Mouse (Mus musculus) cortical plate, adult 2 months (tissue): Measurements from ENCODE around the gene Wipf3. TPM values are rescaled to one million over a fixed set of nuclear protein-coding genes. Genes with fewer than 3 reads are reported as not detected.

Experiments
- H3K27ac ChIP-seq: fragments of 200-500 bp; 2 replicates; pipeline ENCODE4 v1.5.1; 2012; ENCODE audit warnings: low read length, control low read depth, inconsistent platforms; ENCODE audit not compliant: insufficient read depth
- H3K4me1 ChIP-seq: fragments of 200-500 bp; 2 replicates; pipeline ENCODE4 v1.6.1; 2011; ENCODE audit warnings: low read length; ENCODE audit not compliant: control insufficient read depth, insufficient read depth
- H3K4me3 ChIP-seq: fragments of 200-500 bp; 2 replicates; pipeline ENCODE4 v1.5.1; 2011; ENCODE audit warnings: mild to moderate bottlenecking, low read length, control low read depth; ENCODE audit not compliant: insufficient read depth
- CTCF ChIP-seq: fragments of 200-500 bp; IDR thresholded peaks from 2 replicates; pipeline ENCODE4 v1.5.1; 2011; ENCODE audit warnings: mild to moderate bottlenecking, control low read depth, low read length; ENCODE audit not compliant: insufficient read depth; ENCODE audit errors: extremely low read depth
- POLR2A ChIP-seq: fragments of 200-500 bp; IDR thresholded peaks from 2 replicates; pipeline ENCODE4 v1.6.1; 2011; ENCODE audit warnings: mild to moderate bottlenecking, low read length, control low read depth; ENCODE audit not compliant: insufficient read depth; ENCODE audit errors: extremely low read depth
- polyA plus RNA-seq: library from polyadenylated mRNA; depleted of rRNA; stranded (reverse); fragments of >200 nt; gene quantifications from 2 replicates; pipeline ENCODE4 v1.2.3, GENCODE M21; 2012

The Wipf3 gene
- polyA plus RNA-seq, 1 experiment, result 46.6 TPM

- H3K4me1 ChIP-seq, result peaks cover 17% of the 10 kb centered on the region
- no peak for TF ChIP-seq CTCF
- TF ChIP-seq POLR2A, result no peak
- H3K4me3 ChIP-seq, result no peak overlapping the region
- no peak overlapping the region for H3K27ac ChIP-seq
Observed at GRCm38 (mm10) chr6:54472846-54473715, 43.7 kb downstream of the Wipf3 start.

GRCm38 (mm10) chr6:54475926-54476667, 46.7 kb downstream of the Wipf3 start:
- no peak overlapping the region for H3K4me3 ChIP-seq
- H3K27ac ChIP-seq, result peak overlapping the region; percentile 77
- TF ChIP-seq CTCF, result no peak
- TF ChIP-seq POLR2A, result peak; percentile 36; the same call in 1 of the 2 replicates
- peaks cover 16% of the 10 kb centered on the region for H3K4me1 ChIP-seq

DNA sequence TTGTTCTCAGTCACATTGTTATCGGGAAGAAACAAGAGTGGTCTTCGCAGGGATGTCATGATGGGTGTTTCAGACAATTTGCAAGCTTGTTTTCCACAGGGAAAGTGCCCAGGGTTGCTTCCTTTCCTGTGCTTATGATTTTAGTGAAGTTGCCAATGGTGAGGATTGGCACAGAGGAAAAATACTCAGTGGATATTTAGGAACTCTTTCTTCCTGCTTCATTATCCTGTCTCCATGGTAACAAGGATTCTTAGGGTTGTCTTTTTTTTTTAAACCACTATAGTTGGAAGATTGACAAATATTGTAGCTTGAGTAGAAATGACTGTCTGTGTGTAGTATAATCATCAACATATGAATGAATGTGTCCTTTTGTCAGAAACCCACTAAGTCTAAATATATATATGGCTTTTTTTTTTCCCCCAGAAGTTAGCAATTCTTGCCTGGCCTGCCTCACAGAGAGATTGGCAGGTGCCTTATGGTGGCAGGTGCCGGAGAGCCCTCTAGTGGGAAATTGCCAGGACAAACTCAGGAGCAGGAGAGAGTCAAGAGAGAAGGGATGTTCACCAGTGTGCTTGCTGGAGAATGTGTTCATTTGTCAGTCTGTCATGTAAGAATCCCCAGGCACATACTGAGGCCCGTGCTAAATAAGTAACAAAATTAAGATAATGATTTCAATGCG, 49.4 kb downstream of the Wipf3 start:
- TF ChIP-seq POLR2A (no peak), CTCF (peak; percentile 27)
- Histone ChIP-seq H3K4me1 (peaks cover 14% of the 10 kb centered on the region), H3K27ac (peak overlapping the region; percentile 57; the same call in 1 of the 2 replicates), H3K4me3 (no peak overlapping the region)

DNA sequence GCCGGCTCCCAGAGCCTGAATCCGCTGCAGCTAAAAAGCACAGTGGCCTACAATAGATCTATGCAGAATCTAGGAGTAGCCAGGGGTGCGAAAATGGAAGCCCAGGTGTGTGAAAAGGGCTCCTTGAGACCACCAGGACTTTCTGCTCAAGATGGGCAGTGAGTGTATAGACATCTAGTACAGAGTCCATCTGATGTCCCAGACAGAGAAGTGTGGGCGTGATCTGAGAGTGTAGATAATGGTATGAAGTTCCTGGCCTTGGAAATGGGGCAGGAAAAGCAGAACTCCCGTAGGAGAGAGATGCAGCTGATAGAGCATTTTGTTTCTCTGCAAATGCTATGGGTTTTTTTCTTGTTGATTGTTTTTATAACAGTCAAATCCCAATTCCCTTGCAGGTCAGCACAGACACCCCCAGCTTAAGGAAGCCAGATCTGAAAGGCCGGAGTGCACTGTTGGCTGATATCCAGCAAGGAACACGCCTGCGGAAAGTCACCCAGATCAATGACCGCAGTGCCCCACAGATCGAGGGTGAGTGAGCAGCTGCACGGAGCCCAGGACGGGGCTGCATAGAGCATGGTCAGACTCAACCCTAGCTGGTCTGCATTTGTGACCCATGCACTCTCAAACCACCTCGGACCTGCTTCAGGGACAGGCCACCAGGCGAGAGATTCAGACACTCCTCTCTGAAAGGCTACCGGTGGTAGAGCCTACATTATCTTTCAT, 52.1 kb downstream of the Wipf3 start:
- Histone ChIP-seq H3K4me1 (peaks cover 7% of the 10 kb centered on the region), H3K27ac (no peak overlapping the region), H3K4me3 (no peak overlapping the region)
- TF ChIP-seq POLR2A (no peak), CTCF (no peak)

GRCm38 (mm10) chr6:54485000-54485399, 55.6 kb downstream of the Wipf3 start:
- no peak overlapping the region for H3K27ac ChIP-seq
- no peak overlapping the region for H3K4me3 ChIP-seq
- H3K4me1 ChIP-seq, result no peaks in the 10 kb centered on the region
- TF ChIP-seq POLR2A, result no peak
- TF ChIP-seq CTCF, result no peak

GRCm38 (mm10) chr6:54485435-54485901, 56.1 kb downstream of the Wipf3 start:
- no peaks in the 10 kb centered on the region for H3K4me1 ChIP-seq
- TF ChIP-seq CTCF, result no peak
- no peak for TF ChIP-seq POLR2A
- H3K4me3 ChIP-seq, result no peak overlapping the region
- no peak overlapping the region for H3K27ac ChIP-seq

DNA sequence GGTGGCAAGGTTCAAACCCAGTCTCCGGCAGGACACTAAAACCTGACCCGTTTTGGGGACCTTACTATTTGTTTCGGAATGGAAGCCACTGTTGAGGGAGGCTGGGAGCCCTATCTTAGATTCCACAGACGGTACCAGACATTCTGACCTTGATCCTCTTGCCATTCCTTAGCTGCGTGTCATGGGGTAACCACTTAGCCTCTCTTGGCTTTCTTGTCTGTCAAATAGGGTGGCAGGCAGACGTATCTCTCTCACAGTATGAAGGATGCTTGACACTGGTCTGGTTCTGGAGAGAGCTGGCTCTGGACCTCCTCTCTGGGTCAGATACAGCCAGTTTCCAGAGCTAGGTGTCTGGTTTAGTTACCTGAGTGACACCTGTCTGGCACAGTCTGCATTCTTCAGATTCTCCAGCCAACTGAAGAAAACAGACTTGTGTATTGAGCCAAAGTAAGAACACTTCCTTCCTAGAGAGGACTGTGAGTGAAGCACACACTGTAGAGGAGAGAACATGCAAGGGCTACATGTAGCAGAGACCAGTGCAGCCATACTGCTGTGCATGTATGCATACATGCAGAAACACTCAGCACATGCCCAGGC, 56.7 kb downstream of the Wipf3 start:
- no peak overlapping the region for H3K4me3 ChIP-seq
- no peak for TF ChIP-seq POLR2A
- no peak for TF ChIP-seq CTCF
- no peak overlapping the region for H3K27ac ChIP-seq
- H3K4me1 ChIP-seq, result no peaks in the 10 kb centered on the region

- Histone ChIP-seq H3K27ac (no peak overlapping the region), H3K4me1 (no peaks in the 10 kb centered on the region), H3K4me3 (no peak overlapping the region)
- TF ChIP-seq POLR2A (no peak), CTCF (no peak)
Observed at GRCm38 (mm10) chr6:54491074-54491473, 61.7 kb downstream of the Wipf3 start.
